Mouse (Mus musculus): ENCODE measurements around the gene Igfbp3. TPM values are rescaled to one million over a fixed set of nuclear protein-coding genes. Genes with fewer than 3 reads are reported as not detected.

Gene Igfbp3
- 49.4 and 49.5 TPM in 2 replicates for polyA plus RNA-seq (2014; fragmentation: Nextera tagmentation; extraction: Ambion mirVana)

- 0 out of 2 replicates have a peak within 1 kb of the TSS, but pooled peaks have one; percentile 29 for H3K27ac ChIP-seq (ENCODE audit: low read depth)
- H3K4me1 ChIP-seq (replicated peaks; ENCODE audit: control insufficient read depth, insufficient read depth, low read length), result peaks cover 10% of the 10 kb centered on the region
- peak; percentile 83 for DNase-seq (ENCODE audit: low spot score)
- peaks cover 44% of the 10 kb centered on the region for H3K27me3 ChIP-seq (replicated peaks; ENCODE audit: control insufficient read depth, insufficient read depth, low read length)
- ATAC-seq (replicated peaks; ENCODE audit: low FRiP score, low TSS enrichment, low read depth), result peak; percentile 79
- H3K9ac ChIP-seq (ENCODE audit: low read length), result peak within 1 kb of the TSS; percentile 37
- no peaks in the 10 kb centered on the region for H3K36me3 ChIP-seq (ENCODE audit: control insufficient read depth, insufficient read depth, low read length)
- no peaks in the 10 kb centered on the region for H3K9me3 ChIP-seq (ENCODE audit: control insufficient read depth, low read length)
- WGBS, result under 1% methylated on average over 80 of the region's 104 CpGs
- peak within 1 kb of the TSS; percentile 90 for H3K4me2 ChIP-seq (ENCODE audit: low read length)
- H3K4me3 ChIP-seq (ENCODE audit: low read depth, low read length), result peak within 1 kb of the TSS; percentile 54
Measured at GRCm38 (mm10) chr11:7213501-7214341, at the start of gene Igfbp3. Igfbp3 (minus strand) TSS chr11:7213923.

- ATAC-seq (replicated peaks; ENCODE audit: low FRiP score, low TSS enrichment, low read depth) (no peak), DNase-seq (ENCODE audit: low spot score) (no peak)
- no peaks in the 10 kb centered on the region for H3K9me3 ChIP-seq (ENCODE audit: control insufficient read depth, low read length)
- H3K4me2 ChIP-seq (ENCODE audit: low read length), result no peak overlapping the region
- no peak overlapping the region for H3K27ac ChIP-seq (ENCODE audit: low read depth)
- no peaks in the 10 kb centered on the region for H3K36me3 ChIP-seq (ENCODE audit: control insufficient read depth, insufficient read depth, low read length)
- no peak overlapping the region for H3K9ac ChIP-seq (ENCODE audit: low read length)
- H3K4me3 ChIP-seq (ENCODE audit: low read depth, low read length), result no peak overlapping the region
- WGBS, result 90% methylated on average over 5 of the region's 5 CpGs
- H3K4me1 ChIP-seq (replicated peaks; ENCODE audit: control insufficient read depth, insufficient read depth, low read length), result no peaks in the 10 kb centered on the region
- H3K27me3 ChIP-seq (replicated peaks; ENCODE audit: control insufficient read depth, insufficient read depth, low read length), result no peaks in the 10 kb centered on the region
Measured at GRCm38 (mm10) chr11:7250870-7251269, 37.1 kb upstream of the Igfbp3 start.

GRCm38 (mm10) chr11:7250415-7250814 is 36.7 kb upstream of the Igfbp3 start:
- Histone ChIP-seq H3K36me3 (ENCODE audit: control insufficient read depth, insufficient read depth, low read length) (no peaks in the 10 kb centered on the region), H3K27me3 (replicated peaks; ENCODE audit: control insufficient read depth, insufficient read depth, low read length) (no peaks in the 10 kb centered on the region), H3K9ac (ENCODE audit: low read length) (no peak overlapping the region), H3K27ac (ENCODE audit: low read depth) (no peak overlapping the region), H3K9me3 (ENCODE audit: control insufficient read depth, low read length) (no peaks in the 10 kb centered on the region), H3K4me2 (ENCODE audit: low read length) (no peak overlapping the region), H3K4me3 (ENCODE audit: low read depth, low read length) (no peak overlapping the region), H3K4me1 (replicated peaks; ENCODE audit: control insufficient read depth, insufficient read depth, low read length) (no peaks in the 10 kb centered on the region)
- DNase-seq (ENCODE audit: low spot score) (no peak), ATAC-seq (replicated peaks; ENCODE audit: low FRiP score, low TSS enrichment, low read depth) (no peak)
- WGBS, result 91% methylated on average over 2 of the region's 2 CpGs

GRCm38 (mm10) chr11:7244782-7245181 is 31.1 kb upstream of the Igfbp3 start:
- WGBS, result 80% methylated on average over 1 of the region's 1 CpGs
- Histone ChIP-seq H3K27ac (ENCODE audit: low read depth) (no peak overlapping the region), H3K36me3 (ENCODE audit: control insufficient read depth, insufficient read depth, low read length) (no peaks in the 10 kb centered on the region), H3K9me3 (ENCODE audit: control insufficient read depth, low read length) (no peaks in the 10 kb centered on the region), H3K9ac (ENCODE audit: low read length) (no peak overlapping the region), H3K4me1 (replicated peaks; ENCODE audit: control insufficient read depth, insufficient read depth, low read length) (no peaks in the 10 kb centered on the region), H3K4me3 (ENCODE audit: low read depth, low read length) (no peak overlapping the region), H3K4me2 (ENCODE audit: low read length) (no peak overlapping the region), H3K27me3 (replicated peaks; ENCODE audit: control insufficient read depth, insufficient read depth, low read length) (no peaks in the 10 kb centered on the region)
- no peak for DNase-seq (ENCODE audit: low spot score)
- ATAC-seq (replicated peaks; ENCODE audit: low FRiP score, low TSS enrichment, low read depth), result no peak

GRCm38 (mm10) chr11:7239041-7239740 is 25.5 kb upstream of the Igfbp3 start:
- Histone ChIP-seq H3K36me3 (ENCODE audit: control insufficient read depth, insufficient read depth, low read length) (no peaks in the 10 kb centered on the region), H3K9ac (ENCODE audit: low read length) (no peak overlapping the region), H3K27me3 (replicated peaks; ENCODE audit: control insufficient read depth, insufficient read depth, low read length) (no peaks in the 10 kb centered on the region), H3K4me2 (ENCODE audit: low read length) (no peak overlapping the region), H3K27ac (ENCODE audit: low read depth) (no peak overlapping the region), H3K4me1 (replicated peaks; ENCODE audit: control insufficient read depth, insufficient read depth, low read length) (no peaks in the 10 kb centered on the region), H3K4me3 (ENCODE audit: low read depth, low read length) (no peak overlapping the region), H3K9me3 (ENCODE audit: control insufficient read depth, low read length) (no peaks in the 10 kb centered on the region)
- DNase-seq (ENCODE audit: low spot score), result no peak
- ATAC-seq (replicated peaks; ENCODE audit: low FRiP score, low TSS enrichment, low read depth), result no peak
- WGBS, result 75% methylated on average over 4 of the region's 4 CpGs

GRCm38 (mm10) chr11:7238546-7238945 is 24.8 kb upstream of the Igfbp3 start:
- no peaks in the 10 kb centered on the region for H3K9me3 ChIP-seq (ENCODE audit: control insufficient read depth, low read length)
- H3K27me3 ChIP-seq (replicated peaks; ENCODE audit: control insufficient read depth, insufficient read depth, low read length), result no peaks in the 10 kb centered on the region
- H3K4me1 ChIP-seq (replicated peaks; ENCODE audit: control insufficient read depth, insufficient read depth, low read length), result no peaks in the 10 kb centered on the region
- DNase-seq (ENCODE audit: low spot score), result no peak
- ATAC-seq (replicated peaks; ENCODE audit: low FRiP score, low TSS enrichment, low read depth), result no peak
- H3K4me3 ChIP-seq (ENCODE audit: low read depth, low read length), result no peak overlapping the region
- no peaks in the 10 kb centered on the region for H3K36me3 ChIP-seq (ENCODE audit: control insufficient read depth, insufficient read depth, low read length)
- 95% methylated on average over 6 of the region's 6 CpGs for WGBS
- no peak overlapping the region for H3K4me2 ChIP-seq (ENCODE audit: low read length)
- no peak overlapping the region for H3K9ac ChIP-seq (ENCODE audit: low read length)
- H3K27ac ChIP-seq (ENCODE audit: low read depth), result no peak overlapping the region

- DNase-seq (ENCODE audit: low spot score), result no peak
- Histone ChIP-seq H3K27ac (ENCODE audit: low read depth) (no peak overlapping the region), H3K9ac (ENCODE audit: low read length) (no peak overlapping the region), H3K4me1 (replicated peaks; ENCODE audit: control insufficient read depth, insufficient read depth, low read length) (no peaks in the 10 kb centered on the region), H3K4me2 (ENCODE audit: low read length) (no peak overlapping the region), H3K4me3 (ENCODE audit: low read depth, low read length) (no peak overlapping the region), H3K36me3 (ENCODE audit: control insufficient read depth, insufficient read depth, low read length) (no peaks in the 10 kb centered on the region), H3K27me3 (replicated peaks; ENCODE audit: control insufficient read depth, insufficient read depth, low read length) (no peaks in the 10 kb centered on the region), H3K9me3 (ENCODE audit: control insufficient read depth, low read length) (no peaks in the 10 kb centered on the region)
- 0 out of 2 replicates have a peak, but pooled peaks have one; percentile 32 for ATAC-seq (replicated peaks; ENCODE audit: low FRiP score, low TSS enrichment, low read depth)
- WGBS, result 59% methylated on average over 6 of the region's 6 CpGs
Measured at GRCm38 (mm10) chr11:7237712-7238111, 24.0 kb upstream of the Igfbp3 start.

- 88% methylated on average over 2 of the region's 2 CpGs for WGBS
- ATAC-seq (replicated peaks; ENCODE audit: low FRiP score, low TSS enrichment, low read depth) (no peak), DNase-seq (ENCODE audit: low spot score) (no peak)
- Histone ChIP-seq H3K4me3 (ENCODE audit: low read depth, low read length) (no peak overlapping the region), H3K9ac (ENCODE audit: low read length) (no peak overlapping the region), H3K36me3 (ENCODE audit: control insufficient read depth, insufficient read depth, low read length) (no peaks in the 10 kb centered on the region), H3K9me3 (ENCODE audit: control insufficient read depth, low read length) (no peaks in the 10 kb centered on the region), H3K27me3 (replicated peaks; ENCODE audit: control insufficient read depth, insufficient read depth, low read length) (no peaks in the 10 kb centered on the region), H3K27ac (ENCODE audit: low read depth) (no peak overlapping the region), H3K4me2 (ENCODE audit: low read length) (no peak overlapping the region), H3K4me1 (replicated peaks; ENCODE audit: control insufficient read depth, insufficient read depth, low read length) (no peaks in the 10 kb centered on the region)
Measured at GRCm38 (mm10) chr11:7236751-7237150, 23.0 kb upstream of the Igfbp3 start.
